Mouse (Mus musculus): Measurements from ENCODE around the gene Rnase11. TPM values are rescaled to one million over a fixed set of nuclear protein-coding genes. Genes with fewer than 3 reads are reported as not detected.

Gene Rnase11
- polyA plus RNA-seq, 1 experiment from 2014 or later, result not detected

DNA sequence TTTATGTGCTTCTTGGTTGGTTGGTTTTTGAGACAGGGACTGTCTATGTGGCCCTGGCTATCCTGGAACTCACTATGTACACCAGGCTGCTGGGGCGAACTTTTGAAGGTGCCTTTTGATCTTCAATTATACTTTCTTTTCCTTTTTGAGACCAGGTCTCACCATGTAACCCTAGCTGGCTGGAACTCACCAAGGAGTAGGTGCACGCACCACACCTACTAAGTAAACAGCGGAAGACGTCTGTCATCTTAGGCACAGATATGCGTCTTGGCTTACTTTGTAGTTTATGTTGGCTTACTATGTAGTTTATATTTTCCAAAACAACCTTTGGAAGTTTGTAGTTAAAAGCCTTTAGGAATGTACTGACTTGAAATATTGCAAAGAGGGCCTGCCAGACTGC is 19.0 kb upstream of the Rnase11 start:
- Histone ChIP-seq H3K4me3 (no peak overlapping the region), H3K4me1 (peaks cover 10% of the 10 kb centered on the region; the same call in 1 of the 2 replicates), H3K27me3 (replicated peaks) (no peaks in the 10 kb centered on the region), H3K9ac (no peak overlapping the region), H3K9me3 (no peaks in the 10 kb centered on the region), H3K36me3 (replicated peaks) (no peaks in the 10 kb centered on the region), H3K27ac (no peak overlapping the region), H3K4me2 (no peak overlapping the region)
- 92% methylated on average over 5 of the region's 5 CpGs for WGBS
- no peak for ATAC-seq (replicated peaks)

DNA sequence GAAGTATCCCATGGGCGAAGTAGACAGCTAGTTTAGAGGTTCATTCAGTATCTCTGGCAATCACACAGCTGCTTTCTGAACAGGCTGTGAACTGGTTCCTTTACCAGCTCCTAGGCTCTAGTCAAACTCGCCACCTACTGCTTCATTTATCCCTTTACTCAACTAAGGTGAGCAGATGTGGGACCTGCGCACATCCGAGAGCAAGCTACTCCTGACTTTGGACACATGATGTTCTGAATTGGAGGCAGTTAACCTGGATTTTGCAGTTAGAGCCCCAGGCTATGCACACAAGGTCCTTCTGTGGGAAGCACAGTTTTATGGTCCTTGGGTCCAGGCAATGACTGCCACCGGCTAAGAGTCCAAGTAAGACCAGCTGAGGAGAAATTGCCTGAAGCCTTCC is 10.8 kb upstream of the Rnase11 start:
- no peak overlapping the region for H3K9ac ChIP-seq
- no peak overlapping the region for H3K4me3 ChIP-seq
- no peak for ATAC-seq (replicated peaks)
- H3K27me3 ChIP-seq (replicated peaks), result no peaks in the 10 kb centered on the region
- H3K4me2 ChIP-seq, result no peak overlapping the region
- peaks cover 9% of the 10 kb centered on the region; the same call in 1 of the 2 replicates for H3K4me1 ChIP-seq
- no peaks in the 10 kb centered on the region for H3K9me3 ChIP-seq
- 89% methylated on average over 5 of the region's 5 CpGs for WGBS
- H3K27ac ChIP-seq, result no peak overlapping the region
- no peaks in the 10 kb centered on the region for H3K36me3 ChIP-seq (replicated peaks)

DNA sequence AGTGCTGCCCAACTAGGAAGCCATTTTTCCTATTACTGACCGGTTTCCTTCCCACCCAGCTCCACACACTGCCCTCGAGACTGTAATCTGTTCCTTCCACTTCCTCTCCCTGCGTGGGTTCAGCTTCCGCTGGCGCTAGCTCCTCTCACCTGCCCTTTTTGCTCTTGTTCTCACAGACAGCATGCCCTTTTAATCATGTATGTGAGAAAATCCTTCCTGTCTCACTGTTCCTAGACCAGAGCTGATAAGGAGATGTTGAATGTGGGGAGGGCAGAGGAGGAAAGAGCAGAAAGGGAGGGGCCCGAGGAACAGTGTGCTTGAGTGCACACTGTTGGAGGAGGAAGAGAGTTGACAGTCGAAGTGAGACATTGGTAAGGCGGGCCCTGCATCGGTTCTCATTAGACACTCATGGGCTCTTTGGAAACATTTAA is 7.5 kb upstream of the Rnase11 start, which contains the start of gene Rnase12:
Gene Rnase12, minus strand, starts transcription at position 261 of the 431 bp plus-strand sequence.
- Histone ChIP-seq H3K27me3 (replicated peaks) (no peaks in the 10 kb centered on the region), H3K27ac (no peak within 1 kb of the TSS), H3K4me2 (no peak within 1 kb of the TSS), H3K4me3 (no peak within 1 kb of the TSS), H3K9ac (no peak within 1 kb of the TSS), H3K9me3 (no peaks in the 10 kb centered on the region), H3K36me3 (replicated peaks) (no peaks in the 10 kb centered on the region), H3K4me1 (0 out of 2 replicates have a peak, but pooled peaks cover 6% of the 10 kb centered on the region)
- 73% methylated on average over 9 of the region's 9 CpGs for WGBS
- no peak for ATAC-seq (replicated peaks)

DNA sequence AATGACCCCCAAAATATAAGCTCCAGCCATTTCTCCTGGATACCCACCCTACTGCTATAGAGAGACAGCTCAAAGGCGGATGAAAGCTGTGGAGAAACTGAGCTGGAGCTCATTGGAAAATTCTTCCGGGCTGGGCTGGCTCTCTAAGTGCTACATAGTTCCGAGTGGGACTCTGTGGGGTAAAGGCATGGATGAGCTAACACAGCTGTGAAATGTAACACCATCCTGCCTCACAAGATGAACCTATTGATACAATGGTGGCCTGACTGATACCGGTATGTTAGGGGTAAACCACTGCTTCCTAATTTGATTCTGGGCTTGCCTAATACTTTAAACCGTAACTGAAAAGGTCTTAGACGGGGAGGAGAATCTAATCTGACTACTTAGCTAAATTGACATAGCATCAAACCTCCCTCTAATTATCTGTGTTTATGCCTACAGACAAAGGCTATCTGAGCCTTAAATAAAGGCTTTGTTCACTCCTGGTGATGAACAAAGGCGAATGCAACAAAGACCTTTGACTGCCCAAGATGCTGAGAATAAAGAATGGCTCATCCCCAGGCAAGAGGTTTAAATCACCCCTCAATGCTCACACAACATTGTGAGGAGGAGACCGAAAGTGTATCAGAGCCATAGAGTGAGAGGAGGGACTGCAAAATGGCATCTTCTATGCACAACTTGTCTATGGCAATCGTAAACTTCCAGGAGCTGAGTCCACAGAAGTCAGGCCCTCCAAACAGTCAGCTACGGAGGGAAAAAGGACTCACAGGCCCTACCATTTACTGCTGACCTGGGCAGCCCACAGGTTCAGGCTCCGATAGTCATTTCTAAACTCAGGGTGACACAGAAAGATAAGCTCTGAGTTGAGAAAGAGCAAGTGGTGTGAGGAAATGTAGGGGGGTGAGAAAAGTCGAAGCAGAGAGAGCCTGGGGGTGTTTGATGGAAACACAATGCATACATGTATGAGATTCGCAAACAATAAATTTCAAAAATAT is 4.6 kb upstream of the Rnase11 start:
- Histone ChIP-seq H3K36me3 (replicated peaks) (no peaks in the 10 kb centered on the region), H3K27me3 (replicated peaks) (no peaks in the 10 kb centered on the region), H3K4me3 (no peak overlapping the region), H3K9me3 (no peaks in the 10 kb centered on the region), H3K9ac (no peak overlapping the region), H3K4me2 (no peak overlapping the region), H3K4me1 (no peaks in the 10 kb centered on the region), H3K27ac (no peak overlapping the region)
- no peak for ATAC-seq (replicated peaks)
- 19% methylated on average over 13 of the region's 13 CpGs for WGBS

DNA sequence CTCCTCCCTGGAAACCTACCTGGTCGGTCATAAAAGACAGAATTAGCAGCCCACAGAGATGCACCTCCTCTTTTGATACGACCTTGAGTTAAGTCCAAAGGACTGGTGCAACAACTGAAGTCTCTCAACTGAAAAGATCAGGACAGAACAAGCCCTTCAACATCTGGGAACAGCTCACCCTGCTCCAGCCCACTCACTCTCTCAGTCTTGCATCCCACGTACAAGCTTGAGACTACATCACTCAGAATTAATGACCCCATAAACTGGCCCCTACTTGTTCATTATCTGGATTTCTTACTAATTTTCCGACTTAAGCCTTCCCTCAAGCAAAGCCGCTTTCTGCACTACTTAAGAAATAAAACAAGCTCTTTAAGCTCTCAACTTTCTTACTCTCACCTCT is 3.2 kb upstream of the Rnase11 start:
- H3K4me2 ChIP-seq, result no peak overlapping the region
- no peaks in the 10 kb centered on the region for H3K27me3 ChIP-seq (replicated peaks)
- 54% methylated on average over 5 of the region's 5 CpGs for WGBS
- no peaks in the 10 kb centered on the region for H3K4me1 ChIP-seq
- no peak overlapping the region for H3K27ac ChIP-seq
- H3K4me3 ChIP-seq, result no peak overlapping the region
- H3K9me3 ChIP-seq, result no peaks in the 10 kb centered on the region
- no peak for ATAC-seq (replicated peaks)
- H3K9ac ChIP-seq, result no peak overlapping the region
- H3K36me3 ChIP-seq (replicated peaks), result no peaks in the 10 kb centered on the region

DNA sequence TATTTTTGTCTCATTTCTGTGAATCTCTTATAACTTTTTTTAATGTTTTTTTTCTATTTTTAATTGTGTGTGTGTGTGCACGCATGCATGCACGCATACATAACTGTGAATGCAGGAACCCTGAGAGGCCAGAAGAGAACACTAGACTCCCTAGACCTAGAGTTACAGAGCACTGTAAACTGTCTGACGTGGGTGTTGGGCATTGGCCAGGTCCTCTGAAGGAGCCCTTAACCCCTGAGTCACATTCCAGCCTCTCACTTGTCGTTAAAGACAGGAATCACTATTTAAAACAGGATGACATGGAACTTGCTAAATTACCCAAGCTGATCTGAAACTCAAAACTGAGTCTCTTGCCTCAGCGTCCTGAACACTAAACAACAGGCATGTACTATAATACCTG is 2.0 kb upstream of the Rnase11 start:
- WGBS, result 76% methylated on average over 5 of the region's 5 CpGs

DNA sequence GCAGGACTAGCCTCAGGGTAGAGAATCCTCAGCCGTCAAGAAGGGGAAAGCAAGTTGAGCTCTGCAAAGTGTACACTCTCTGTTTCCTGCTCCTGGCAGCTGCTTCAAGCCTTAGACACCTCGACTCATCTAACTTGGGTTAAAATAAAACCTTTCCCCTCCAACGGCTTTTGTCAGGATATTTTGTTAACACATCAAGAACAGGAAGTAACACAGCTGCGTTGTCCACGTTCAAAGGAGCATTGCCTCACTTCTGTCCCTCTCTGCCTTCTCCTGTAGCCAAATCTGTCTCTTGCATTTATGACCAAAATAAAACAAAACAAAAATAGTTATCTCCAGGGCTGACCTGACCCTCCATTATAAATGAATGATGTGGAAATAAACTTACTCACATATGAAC is 2.1 kb downstream of the Rnase11 start:
- H3K4me1 ChIP-seq, result no peaks in the 10 kb centered on the region
- H3K27ac ChIP-seq, result no peak overlapping the region
- H3K36me3 ChIP-seq (replicated peaks), result no peaks in the 10 kb centered on the region
- no peaks in the 10 kb centered on the region for H3K9me3 ChIP-seq
- ATAC-seq (replicated peaks), result no peak
- H3K9ac ChIP-seq, result no peak overlapping the region
- H3K27me3 ChIP-seq (replicated peaks), result no peaks in the 10 kb centered on the region
- no peak overlapping the region for H3K4me3 ChIP-seq
- WGBS, result 70% methylated on average over 5 of the region's 5 CpGs
- no peak overlapping the region for H3K4me2 ChIP-seq

More for the DNA sequence above, 2.0 kb upstream of the Rnase11 start:
- H3K9ac ChIP-seq, result no peak overlapping the region
- H3K9me3 ChIP-seq, result no peaks in the 10 kb centered on the region
- ATAC-seq (replicated peaks), result no peak
- no peak overlapping the region for H3K4me2 ChIP-seq
- no peaks in the 10 kb centered on the region for H3K36me3 ChIP-seq (replicated peaks)
- no peak overlapping the region for H3K27ac ChIP-seq
- H3K4me1 ChIP-seq, result no peaks in the 10 kb centered on the region
- H3K27me3 ChIP-seq (replicated peaks), result no peaks in the 10 kb centered on the region
- H3K4me3 ChIP-seq, result no peak overlapping the region

DNA sequence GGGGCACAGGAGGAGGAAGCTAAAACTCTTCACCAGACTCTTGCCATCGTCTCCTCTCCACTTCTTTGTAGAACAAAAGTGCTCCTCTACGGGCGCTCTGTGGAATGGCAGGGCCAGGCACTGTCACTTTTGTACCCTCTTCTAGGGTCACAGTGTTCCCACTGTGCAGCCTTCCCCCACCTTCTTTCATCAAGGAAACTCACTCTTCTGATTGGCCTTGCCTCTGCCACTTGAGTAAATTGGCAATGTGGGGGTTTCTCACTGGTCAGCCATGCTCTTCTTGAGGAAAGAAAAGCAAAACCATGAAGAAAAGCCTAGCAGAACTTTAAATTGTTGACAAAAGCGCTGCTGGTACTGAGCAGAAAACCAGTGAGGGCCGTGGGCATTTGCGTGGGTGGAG is 8.2 kb downstream of the Rnase11 start, which contains the start of gene Rnase9:
Gene Rnase9, minus strand, starts transcription at position 101 of the 400 bp plus-strand sequence.
- Histone ChIP-seq H3K27me3 (replicated peaks) (no peaks in the 10 kb centered on the region), H3K9ac (no peak within 1 kb of the TSS), H3K27ac (no peak within 1 kb of the TSS), H3K4me1 (no peaks in the 10 kb centered on the region), H3K4me2 (no peak within 1 kb of the TSS), H3K4me3 (no peak within 1 kb of the TSS), H3K36me3 (replicated peaks) (no peaks in the 10 kb centered on the region), H3K9me3 (no peaks in the 10 kb centered on the region)
- 66% methylated on average over 6 of the region's 6 CpGs for WGBS
- no peak for ATAC-seq (replicated peaks)

DNA sequence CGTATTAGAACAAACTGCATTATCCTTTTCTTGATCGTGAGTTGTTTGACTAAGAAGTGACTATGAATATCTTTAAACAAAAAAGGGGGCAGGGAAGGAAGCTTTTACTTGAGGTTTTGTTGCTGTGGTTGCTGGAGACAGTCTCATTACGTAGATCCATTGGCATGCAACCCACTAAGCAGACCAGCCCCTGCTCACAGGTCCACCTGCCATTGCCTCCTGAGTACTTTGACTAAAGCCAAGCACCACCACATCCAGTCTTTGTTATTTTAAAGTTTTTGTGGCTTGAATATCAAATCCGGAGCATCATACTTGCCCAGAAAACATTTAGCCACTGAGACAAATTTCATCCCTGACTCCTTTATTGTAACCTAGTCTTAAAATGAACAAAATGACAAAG is 13.7 kb downstream of the Rnase11 start:
- Histone ChIP-seq H3K9me3 (no peaks in the 10 kb centered on the region), H3K4me1 (no peaks in the 10 kb centered on the region), H3K27ac (no peak overlapping the region), H3K4me2 (no peak overlapping the region), H3K36me3 (replicated peaks) (no peaks in the 10 kb centered on the region), H3K4me3 (no peak overlapping the region), H3K9ac (no peak overlapping the region), H3K27me3 (replicated peaks) (no peaks in the 10 kb centered on the region)
- no peak for ATAC-seq (replicated peaks)
- 60% methylated on average over 4 of the region's 4 CpGs for WGBS

DNA sequence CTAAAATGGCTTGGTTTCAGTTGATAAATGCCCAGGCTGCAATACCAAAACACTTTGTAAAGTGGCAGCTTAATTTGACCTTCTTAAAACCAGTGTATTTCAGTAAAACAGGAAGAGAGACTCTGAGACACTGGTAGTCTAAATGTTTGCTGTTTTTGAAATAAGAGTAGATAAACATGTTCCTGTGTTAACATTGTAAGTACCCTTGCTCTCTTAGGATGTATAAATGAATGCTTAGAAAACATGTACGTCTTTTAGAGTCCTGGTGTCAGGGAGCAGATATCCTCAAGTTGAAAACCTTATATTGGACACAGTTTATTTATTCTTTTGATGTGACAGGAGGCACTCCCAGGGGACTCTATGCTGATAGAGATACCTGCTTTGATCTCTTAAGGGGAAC is 14.8 kb downstream of the Rnase11 start:
- Histone ChIP-seq H3K4me2 (no peak overlapping the region), H3K27me3 (replicated peaks) (no peaks in the 10 kb centered on the region), H3K4me1 (no peaks in the 10 kb centered on the region), H3K27ac (no peak overlapping the region), H3K9ac (no peak overlapping the region), H3K9me3 (no peaks in the 10 kb centered on the region), H3K4me3 (no peak overlapping the region), H3K36me3 (replicated peaks) (no peaks in the 10 kb centered on the region)
- 22% methylated on average over 1 of the region's 1 CpGs for WGBS
- ATAC-seq (replicated peaks), result no peak

DNA sequence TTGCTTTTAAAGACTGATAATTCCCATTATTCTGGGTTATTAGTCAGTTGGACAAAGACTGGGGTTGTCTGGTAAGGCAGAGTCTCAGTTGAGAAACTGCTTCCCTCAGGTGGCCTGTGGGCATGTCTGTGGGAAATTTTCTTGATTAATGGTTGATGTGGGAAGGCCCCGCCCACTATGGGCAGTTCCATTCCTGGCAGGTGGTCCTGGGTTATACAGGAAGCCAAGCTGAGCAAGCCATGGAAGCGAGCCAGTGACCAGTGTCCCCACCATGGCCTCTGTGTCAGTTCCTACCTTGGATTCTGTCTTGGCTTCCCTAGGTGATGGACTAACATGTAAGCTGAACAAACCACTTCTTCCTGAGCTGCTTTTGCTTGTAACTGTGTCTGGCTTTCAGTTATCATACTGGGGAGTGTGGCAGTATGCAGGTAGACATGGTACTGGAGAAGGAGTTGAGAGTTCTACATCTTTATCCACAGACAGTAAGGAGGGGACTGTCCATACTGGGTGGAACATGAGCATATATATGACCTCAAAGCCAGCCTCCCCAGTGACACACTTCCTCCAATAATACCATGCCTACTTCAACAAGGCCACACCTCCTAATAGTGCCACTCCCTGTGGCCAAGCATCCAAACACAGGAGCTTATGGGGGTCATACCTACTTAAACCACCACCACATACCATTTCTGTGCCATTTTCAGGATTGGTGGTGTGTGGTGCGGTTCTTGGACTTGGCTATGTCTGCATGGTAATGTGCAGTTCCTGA is 22.4 kb downstream of the Rnase11 start:
- H3K4me2 ChIP-seq, result no peak overlapping the region
- H3K4me1 ChIP-seq, result no peaks in the 10 kb centered on the region
- WGBS, result 61% methylated on average over 3 of the region's 3 CpGs
- H3K27ac ChIP-seq, result no peak overlapping the region
- H3K9me3 ChIP-seq, result no peaks in the 10 kb centered on the region
- ATAC-seq (replicated peaks), result no peak
- no peaks in the 10 kb centered on the region for H3K27me3 ChIP-seq (replicated peaks)
- H3K9ac ChIP-seq, result no peak overlapping the region
- H3K4me3 ChIP-seq, result no peak overlapping the region
- no peaks in the 10 kb centered on the region for H3K36me3 ChIP-seq (replicated peaks)

DNA sequence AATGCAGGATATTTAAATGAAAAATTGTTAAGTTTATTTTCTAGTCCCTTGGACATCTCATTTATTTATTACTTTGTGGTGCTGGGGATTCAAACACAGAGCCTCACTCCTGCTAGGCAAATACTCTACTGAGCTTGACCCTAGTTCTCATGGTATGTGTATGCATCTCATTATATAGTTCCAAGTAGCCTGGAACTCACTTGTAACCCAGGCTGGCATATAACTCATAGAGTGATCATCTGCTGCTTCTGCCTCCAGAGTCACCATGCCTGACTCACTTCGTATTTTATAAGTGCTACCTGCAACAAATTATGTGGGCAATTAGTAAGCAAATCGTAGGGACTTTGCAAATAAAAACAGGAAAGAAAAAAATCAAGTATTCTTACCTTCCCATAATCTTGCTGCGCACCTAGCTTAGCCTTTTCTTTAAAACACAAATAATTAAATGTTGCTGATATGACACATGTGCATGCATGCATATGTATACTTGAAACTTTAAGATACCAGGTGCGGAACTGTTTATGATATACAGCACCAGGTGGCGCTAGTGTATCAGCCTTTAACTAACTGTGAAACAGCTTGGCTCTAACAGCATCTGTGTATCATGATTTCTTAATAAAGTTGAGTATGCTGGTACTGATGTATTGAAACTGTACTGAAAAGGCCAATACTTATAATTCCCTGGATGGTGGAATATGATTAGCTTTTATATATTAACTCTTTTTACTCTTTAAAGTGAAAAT is 23.4 kb downstream of the Rnase11 start:
- ATAC-seq (replicated peaks), result peak; percentile 50; the same call in 1 of the 2 replicates
- no peak overlapping the region for H3K9ac ChIP-seq
- H3K27ac ChIP-seq, result no peak overlapping the region
- H3K36me3 ChIP-seq (replicated peaks), result no peaks in the 10 kb centered on the region
- no peak overlapping the region for H3K4me2 ChIP-seq
- no peaks in the 10 kb centered on the region for H3K9me3 ChIP-seq
- H3K4me3 ChIP-seq, result no peak overlapping the region
- WGBS, result 38% methylated on average over 5 of the region's 5 CpGs
- no peaks in the 10 kb centered on the region for H3K4me1 ChIP-seq
- H3K27me3 ChIP-seq (replicated peaks), result no peaks in the 10 kb centered on the region
